ENCODE assay signal across 9 mouse cellular contexts in genomic region chr14:56314459-56314858, GRCm38 (mm10). TPM values are rescaled to one million over a fixed set of nuclear protein-coding genes. Genes with fewer than 3 reads are reported as not detected.
DNase-seq lines count a peak whose midpoint lies in the region; ATAC-seq and TF ChIP-seq lines count a peak whose summit lies in the region.
"Had no signal": no experiment of that assay in that cellular context is flagged by ENCODE, and none has a peak within 500 bp of the region (broad histone marks: within the 10 kb centered on the region; RNA-seq: fewer than 3 reads in every experiment).

No protein-coding gene starts in this region.

- H3K4me1 ChIP-seq in hindbrain, embryonic 11.5 days (replicated peaks; ENCODE audit: control insufficient read depth, insufficient read depth, low read length): no peaks in the 10 kb centered on the region
- no peaks in the 10 kb centered on the region for H3K4me1 ChIP-seq in hindbrain, embryonic 16.5 days (ENCODE audit: control insufficient read depth, insufficient read depth, low read depth, low read length)
- H3K4me1 ChIP-seq in lung, embryonic 16.5 days (replicated peaks; ENCODE audit: control insufficient read depth, insufficient read depth, low read length): peaks cover 8% of the 10 kb centered on the region; the same call in 1 of the 2 replicates
- H3K4me1 ChIP-seq in small intestine, adult 2 months (ENCODE audit: control insufficient read depth, insufficient read depth, insufficient read length, low read length): peaks cover 4% of the 10 kb centered on the region; the same call in 1 of the 2 replicates

- no peak for ATAC-seq in hindbrain, embryonic 11.5 days (ENCODE audit: low FRiP score)
- no peak for ATAC-seq in hindbrain, embryonic 16.5 days
- ATAC-seq in Patski: no peak
- ATAC-seq in granulocyte monocyte progenitor cell, adult 5-6 weeks (replicated peaks; ENCODE audit: poor library complexity, severe bottlenecking): peak; percentile 71
- peak; percentile 51 for ATAC-seq in lung, embryonic 16.5 days (ENCODE audit: low read depth)

- in situ Hi-C loops in Patski (cut with MboI; ENCODE audit: low pct_unique_long_range_greater_than_20kb): no loop called here

- no peaks in the 10 kb centered on the region for H3K27me3 ChIP-seq in hindbrain, embryonic 11.5 days (ENCODE audit: control insufficient read depth, insufficient read depth, low read length)
- no peaks in the 10 kb centered on the region for H3K27me3 ChIP-seq in hindbrain, embryonic 16.5 days (replicated peaks; ENCODE audit: control insufficient read depth, insufficient read depth, low read length)
- peaks cover 3% of the 10 kb centered on the region for H3K27me3 ChIP-seq in Patski
- no peaks in the 10 kb centered on the region for H3K27me3 ChIP-seq in lung, embryonic 16.5 days (ENCODE audit: control insufficient read depth, insufficient read depth, low read depth, low read length)
- no peaks in the 10 kb centered on the region for H3K27me3 ChIP-seq in small intestine, adult 2 months (ENCODE audit: control insufficient read depth, insufficient read depth, low read length)

- POLR2A ChIA-PET in Patski (lab: Charles Lee): interaction anchor here (0.7 kb wide), 1 partner anchor 80 kb away, joined by 6 read pairs; the partner anchor contains the start of gene Gzmc

- no peaks in the 10 kb centered on the region for H3K36me3 ChIP-seq in hindbrain, embryonic 11.5 days (ENCODE audit: control insufficient read depth, insufficient read depth, low read length)
- H3K36me3 ChIP-seq in hindbrain, embryonic 16.5 days (ENCODE audit: control insufficient read depth, insufficient read depth, low read length): no peaks in the 10 kb centered on the region
- H3K36me3 ChIP-seq in lung, embryonic 16.5 days (ENCODE audit: control insufficient read depth, insufficient read depth, low read length): no peaks in the 10 kb centered on the region
- no peaks in the 10 kb centered on the region for H3K36me3 ChIP-seq in small intestine, adult 2 months (ENCODE audit: control insufficient read depth, insufficient read depth, low read length)

- H3K9me3 ChIP-seq in hindbrain, embryonic 11.5 days (ENCODE audit: control insufficient read depth, low read length): no peaks in the 10 kb centered on the region
- no peaks in the 10 kb centered on the region for H3K9me3 ChIP-seq in hindbrain, embryonic 16.5 days (ENCODE audit: control insufficient read depth, low read length)
- no peaks in the 10 kb centered on the region for H3K9me3 ChIP-seq in lung, embryonic 16.5 days (ENCODE audit: control insufficient read depth, low read length)

- H3K27ac ChIP-seq in hindbrain, embryonic 11.5 days (ENCODE audit: low read depth, low read length): no peak overlapping the region
- H3K27ac ChIP-seq in hindbrain, embryonic 16.5 days (ENCODE audit: low read depth, low read length): no peak overlapping the region
- no peak overlapping the region for H3K27ac ChIP-seq in lung, embryonic 16.5 days (ENCODE audit: low read length)
- H3K27ac ChIP-seq in small intestine, adult 2 months (ENCODE audit: insufficient read depth, low read depth, low read length): no peak overlapping the region

- peak; percentile 70 for TF ChIP-seq CTCF in Patski (IDR thresholded peaks at IDR 0.05)
- peak; percentile 74; the same call in 1 of the 2 replicates for TF ChIP-seq CTCF in small intestine, adult 2 months (IDR thresholded peaks at IDR 0.05; ENCODE audit: extremely low read depth, insufficient read length, insufficient replicate concordance, low read depth, low read length)

- H3K9ac ChIP-seq in hindbrain, embryonic 11.5 days (ENCODE audit: low read depth, low read length): no peak overlapping the region
- no peak overlapping the region for H3K9ac ChIP-seq in hindbrain, embryonic 16.5 days (ENCODE audit: low read depth, low read length)
- H3K9ac ChIP-seq in lung, embryonic 16.5 days (ENCODE audit: low read length): no peak overlapping the region

- no peak overlapping the region for H3K4me2 ChIP-seq in hindbrain, embryonic 11.5 days (replicated peaks; ENCODE audit: low read depth, low read length)
- H3K4me2 ChIP-seq in hindbrain, embryonic 16.5 days (ENCODE audit: low read length): no peak overlapping the region
- 0 out of 2 replicates have a peak overlapping the region, but pooled peaks have one; percentile 22 for H3K4me2 ChIP-seq in lung, embryonic 16.5 days (ENCODE audit: low read depth, low read length)

- no peak overlapping the region for H3K4me3 ChIP-seq in hindbrain, embryonic 11.5 days (ENCODE audit: low read depth, low read length)
- no peak overlapping the region for H3K4me3 ChIP-seq in hindbrain, embryonic 16.5 days (ENCODE audit: low read length)
- no peak overlapping the region for H3K4me3 ChIP-seq in lung, embryonic 16.5 days (ENCODE audit: low read length)
- H3K4me3 ChIP-seq in small intestine, adult 2 months (ENCODE audit: low read depth, low read length): no peak overlapping the region

- no peak for TF ChIP-seq POLR2A in small intestine, adult 2 months (IDR thresholded peaks at IDR 0.05; ENCODE audit: low read depth, low read length)

- 38% methylated on average over 7 of the region's 7 CpGs for WGBS in hindbrain, embryonic 11.5 days
- WGBS in hindbrain, embryonic 16.5 days: 31% methylated on average over 7 of the region's 7 CpGs
- WGBS in lung, embryonic 16.5 days: 27% methylated on average over 7 of the region's 7 CpGs
- whole genome bisulfite sequencing in small intestine, adult 2 months: 13% methylated on average over 7 of the region's 7 CpGs

- CTCF ChIA-PET in Patski (lab: Charles Lee): interaction anchor here (0.9 to 1.4 kb wide), 3 partner anchors 9 to 12 kb away, joined by 3 to 4 read pairs (median 3); no protein-coding TSS in a partner anchor

- DNase-seq in hindbrain, embryonic 11.5 days (ENCODE audit: low spot score): peak; percentile 62
- no peak for DNase-seq in Patski (ENCODE audit: low read depth, low spot score)
- DNase-seq in cerebellum, adult 8-10 months: peak; percentile 47
- peak; percentile 62 for DNase-seq in kidney, postnatal 14 days

RNA-seq across cellular contexts. Expression of gene Atp12a, which starts 50.4 kb away (rescaled TPM):
- 0.15 and 0.25 TPM in 2 replicates for polyA plus RNA-seq in hindbrain, embryonic 11.5 days (2014; fragmentation: Nextera tagmentation; extraction: Ambion mirVana)
- polyA plus RNA-seq in hindbrain, embryonic 16.5 days (2015; fragmentation: Nextera tagmentation; extraction: Ambion mirVana): 0.27 and 0.33 TPM in 2 replicates
- polyA plus RNA-seq in Patski (2021): not detected
- not detected in 2 replicates for total RNA-seq in granulocyte monocyte progenitor cell, adult 5-6 weeks (2014; fragmentation: Nextera tagmentation)
- total RNA-seq in granulocyte monocyte progenitor cell, adult 5-6 weeks (2017): not detected in 2 replicates
- polyA plus RNA-seq in lung, embryonic 16.5 days (2015; fragmentation: Nextera tagmentation; extraction: Ambion mirVana): 2.2 and 2.6 TPM in 2 replicates
- 0.06 TPM in 1 of 2 replicates, not detected in the other for polyA plus RNA-seq in small intestine, adult 2 months (2012; rRNA removed)
- polyA plus RNA-seq: liver, embryonic 16.5 days had no signal

RNA-seq across cellular contexts. Expression of gene Gzmb, which starts 52.4 kb away (rescaled TPM):
- 0.11 TPM in 1 of 2 replicates, not detected in the other for polyA plus RNA-seq in hindbrain, embryonic 11.5 days (2014; fragmentation: Nextera tagmentation; extraction: Ambion mirVana)
- not detected in 2 replicates for polyA plus RNA-seq in hindbrain, embryonic 16.5 days (2015; fragmentation: Nextera tagmentation; extraction: Ambion mirVana)
- polyA plus RNA-seq in Patski (2021): 0.06 TPM
- 2.1 and 7.8 TPM in 2 replicates for total RNA-seq in granulocyte monocyte progenitor cell, adult 5-6 weeks (2014; fragmentation: Nextera tagmentation)
- 0.34 and 2.4 TPM in 2 replicates for total RNA-seq in granulocyte monocyte progenitor cell, adult 5-6 weeks (2017)
- 2.0 and 2.3 TPM in 2 replicates for polyA plus RNA-seq in lung, embryonic 16.5 days (2015; fragmentation: Nextera tagmentation; extraction: Ambion mirVana)
- 11.1 and 12.3 TPM in 2 replicates for polyA plus RNA-seq in small intestine, adult 2 months (2012; rRNA removed)

Comparison
In these comparisons a context has a peak if more than half of its experiments do, and no peak if none do; other contexts are left out.
1. ATAC-seq: peak in granulocyte monocyte progenitor cell, adult 5-6 weeks (single experiment) and lung, embryonic 16.5 days (single experiment); none in hindbrain, embryonic 11.5 days (single experiment), hindbrain, embryonic 16.5 days (single experiment) and Patski (single experiment).